Mouse (Mus musculus): ENCODE measurements at regions not wholly inside any gene's neighbourhood (a gene's known extent, or its start where the extent isn't known, plus 50 kb on each side); places are given as distances from the start of the nearest gene placed in this dataset.
A peak's percentile ranks its signal among the peaks of the same experiment; 100 is the strongest.

GRCm38 (mm10) chr9:87649015-87649978, 81.8 kb downstream of the Tbx18 start:
- no peak for DNase-seq (ENCODE audit: low read depth)

GRCm38 (mm10) chr9:87648317-87648716, 82.7 kb downstream of the Tbx18 start:
- DNase-seq (ENCODE audit: low read depth), result no peak

- no peak for DNase-seq (ENCODE audit: low read depth)
Measured at GRCm38 (mm10) chr9:87645032-87645431, 86.0 kb downstream of the Tbx18 start.

GRCm38 (mm10) chr9:87633863-87634630, 97.0 kb downstream of the Tbx18 start:
- DNase-seq (ENCODE audit: low read depth), result no peak

GRCm38 (mm10) chr9:87626432-87626831, 104.6 kb downstream of the Tbx18 start:
- DNase-seq (ENCODE audit: low read depth), result no peak

- DNase-seq (ENCODE audit: low read depth), result no peak
Measured at GRCm38 (mm10) chr9:87618238-87618673, 112.8 kb downstream of the Tbx18 start.

- DNase-seq (ENCODE audit: low read depth), result no peak
Measured at GRCm38 (mm10) chr9:87607878-87608631, 123.0 kb downstream of the Tbx18 start.

GRCm38 (mm10) chr9:87575591-87575990, 155.5 kb downstream of the Tbx18 start:
- no peak for DNase-seq (ENCODE audit: low read depth)

GRCm38 (mm10) chr9:87574250-87574864, 156.7 kb downstream of the Tbx18 start:
- DNase-seq (ENCODE audit: low read depth), result no peak

- DNase-seq (ENCODE audit: low read depth), result no peak
Measured at GRCm38 (mm10) chr9:87563244-87563643, 167.8 kb downstream of the Tbx18 start.

- DNase-seq (ENCODE audit: low read depth), result no peak
Measured at GRCm38 (mm10) chr9:87562796-87563195, 168.3 kb downstream of the Tbx18 start.

GRCm38 (mm10) chr9:87557841-87558240, 173.2 kb downstream of the Tbx18 start:
- DNase-seq (ENCODE audit: low read depth), result no peak

- DNase-seq (ENCODE audit: low read depth), result no peak
Measured at GRCm38 (mm10) chr9:87556953-87557394, 174.1 kb downstream of the Tbx18 start.

- DNase-seq (ENCODE audit: low read depth), result no peak
Measured at GRCm38 (mm10) chr9:87556552-87556951, 174.5 kb downstream of the Tbx18 start.

- DNase-seq (ENCODE audit: low read depth), result no peak
Measured at GRCm38 (mm10) chr9:87533182-87533581, 197.9 kb downstream of the Tbx18 start.

GRCm38 (mm10) chr9:87529908-87530307, 201.2 kb downstream of the Tbx18 start:
- no peak for DNase-seq (ENCODE audit: low read depth)

GRCm38 (mm10) chr9:87524890-87525684, 206.0 kb downstream of the Tbx18 start:
- no peak for DNase-seq (ENCODE audit: low read depth)

- DNase-seq (ENCODE audit: low read depth), result no peak
Measured at GRCm38 (mm10) chr9:87510683-87511082, 220.4 kb downstream of the Tbx18 start.

- no peak for DNase-seq (ENCODE audit: low read depth)
Measured at GRCm38 (mm10) chr9:87504673-87505385, 226.2 kb downstream of the Tbx18 start.

GRCm38 (mm10) chr9:87464141-87464540, 208.8 kb upstream of the Cep162 start:
- DNase-seq (ENCODE audit: low read depth), result peak; percentile 1

Measured in 416B (cell line).